Mouse (Mus musculus) monocyte, adult 5-6 weeks (primary cell): Measurements from ENCODE around the gene Ugt1a6a. TPM values are rescaled to one million over a fixed set of nuclear protein-coding genes. Genes with fewer than 3 reads are reported as not detected.
"Not testable (repeated sequence)": the region's sequence is repeated elsewhere in the genome, so short reads cannot be mapped to it uniquely, and the experiment has no call there.

ENCODE experiments used
- ATAC-seq: fragments of 153-309, 156-312 bp; replicated peaks from 2 replicates; pipeline ENCODE4 v1.8.0; 2017; ENCODE audit warnings: mild to moderate bottlenecking; ENCODE audit not compliant: low TSS enrichment, insufficient number of reproducible peaks, severe bottlenecking, poor library complexity, low FRiP score
- total RNA-seq: library from RNA; stranded (forward); fragments of 200-1000, 200-491, 200-594 nt; gene quantifications from 3 replicates; pipeline ENCODE4 v1.2.3, GENCODE M21; 2017

The Ugt1a6a gene
- total RNA-seq, 1 experiment from 2014 or later = 4.1 TPM

- ATAC-seq = not testable (repeated sequence)
Measured at GRCm38 (mm10) chr1:88223011-88223515, 88.5 kb downstream of the Ugt1a6a start.

- no peak for ATAC-seq
Measured at GRCm38 (mm10) chr1:88223591-88223990, 89.0 kb downstream of the Ugt1a6a start.

- ATAC-seq = no peak
Measured at GRCm38 (mm10) chr1:88224029-88224776, 89.6 kb downstream of the Ugt1a6a start.

GRCm38 (mm10) chr1:88225301-88225700, 90.7 kb downstream of the Ugt1a6a start:
- not testable (repeated sequence) for ATAC-seq

- ATAC-seq = no peak
Measured at GRCm38 (mm10) chr1:88225741-88226140, 91.1 kb downstream of the Ugt1a6a start.

- 0 out of 2 replicates have a peak, but pooled peaks have one; percentile 16 for ATAC-seq
Measured at GRCm38 (mm10) chr1:88226670-88227379, 92.2 kb downstream of the Ugt1a6a start, which contains the start of gene Mroh2a. TSS of gene Mroh2a (plus strand) at chr1:88226986.

- ATAC-seq = 0 out of 2 replicates have a peak, but pooled peaks have one; percentile 3
Measured at GRCm38 (mm10) chr1:88227482-88227881, 92.9 kb downstream of the Ugt1a6a start.

GRCm38 (mm10) chr1:88228121-88228520, 93.5 kb downstream of the Ugt1a6a start:
- ATAC-seq = 0 out of 2 replicates have a peak, but pooled peaks have one; percentile 1

- no peak for ATAC-seq
Measured at GRCm38 (mm10) chr1:88229566-88229965, 95.0 kb downstream of the Ugt1a6a start.

- ATAC-seq = no peak
Measured at GRCm38 (mm10) chr1:88229986-88230385, 95.4 kb downstream of the Ugt1a6a start.

GRCm38 (mm10) chr1:88230421-88230820, 95.8 kb downstream of the Ugt1a6a start:
- ATAC-seq = no peak

- no peak for ATAC-seq
Measured at GRCm38 (mm10) chr1:88230981-88231802, 96.6 kb downstream of the Ugt1a6a start.

GRCm38 (mm10) chr1:88231803-88232499, 97.3 kb downstream of the Ugt1a6a start:
- no peak for ATAC-seq

- no peak for ATAC-seq
Measured at GRCm38 (mm10) chr1:88232664-88233380, 98.2 kb downstream of the Ugt1a6a start.

GRCm38 (mm10) chr1:88233421-88234247, 99.0 kb downstream of the Ugt1a6a start:
- no peak for ATAC-seq

- no peak for ATAC-seq
Measured at GRCm38 (mm10) chr1:88234248-88234610, 99.6 kb downstream of the Ugt1a6a start.

- no peak for ATAC-seq
Measured at GRCm38 (mm10) chr1:88234646-88235045, 100.0 kb downstream of the Ugt1a6a start.
